Mouse (Mus musculus): ENCODE results near the gene Trim31.

Gene Trim31

DNA sequence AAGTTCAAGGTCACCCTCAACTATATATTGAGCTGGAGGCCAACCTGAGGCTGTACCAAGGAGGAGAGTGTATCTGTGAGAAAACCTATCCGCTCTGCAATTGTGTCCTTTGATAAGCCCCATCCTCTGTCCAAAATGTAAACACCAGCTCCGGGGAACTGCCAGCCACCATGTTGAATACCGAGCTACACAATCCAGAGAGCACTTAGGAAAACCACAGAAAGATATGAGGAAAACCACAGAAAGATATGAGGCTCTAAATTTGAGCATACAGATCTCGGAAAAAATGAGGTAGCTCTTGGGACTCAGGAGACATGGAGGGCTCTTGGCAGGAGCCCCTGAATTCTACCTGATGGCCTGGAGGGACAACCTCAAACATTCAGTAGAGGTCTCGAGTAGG lies 4.5 kb upstream of the Trim31 start:
- in situ Hi-C loops (cut with MboI, MseI), result loop anchor here (5.0 kb wide), 2 partner anchors 94 to 309 kb away; partner anchors contain the start of genes H2-M5 and Olfr94

DNA sequence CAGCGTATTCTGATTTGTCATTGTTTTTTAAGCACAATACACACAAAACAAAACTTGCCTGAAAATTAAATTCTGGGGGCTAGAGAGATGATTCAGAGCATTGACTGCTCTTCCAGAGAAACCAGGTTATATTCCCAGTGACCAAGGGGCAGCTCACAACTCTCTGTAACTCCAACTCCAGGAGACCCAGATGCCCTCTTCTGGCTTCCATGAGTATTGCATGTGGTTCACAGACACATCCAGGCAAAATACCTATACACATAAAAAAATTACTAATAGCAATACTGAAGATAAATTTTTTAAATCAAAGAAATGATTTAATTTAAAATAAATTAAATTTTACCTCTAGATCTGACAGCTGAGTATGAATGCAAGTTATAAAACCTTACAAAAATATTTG lies 1.3 kb upstream of the Trim31 start:
- in situ Hi-C loops (cut with MboI, MseI), result no loop called here

DNA sequence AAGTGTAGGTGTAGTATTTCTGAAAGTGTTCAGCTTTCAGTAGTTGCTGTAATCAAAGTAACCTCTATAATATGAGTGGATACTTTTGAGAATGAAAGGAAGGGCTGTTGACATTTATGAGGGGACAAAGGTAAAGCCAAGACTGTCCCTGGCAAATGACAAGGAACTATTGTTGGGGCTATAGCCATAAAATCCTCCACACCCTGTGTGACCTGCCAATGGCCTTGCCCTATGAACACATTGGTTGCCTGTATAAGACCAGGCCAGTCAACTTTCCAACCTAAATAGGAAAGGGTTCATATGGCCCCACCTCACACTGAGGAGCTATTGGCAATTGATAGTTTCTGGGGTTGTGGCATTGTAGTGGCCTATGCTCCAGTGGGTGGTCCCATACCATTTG lies 853 bp upstream of the Trim31 start:
- in situ Hi-C loops (cut with MboI, MseI), result no loop called here

DNA sequence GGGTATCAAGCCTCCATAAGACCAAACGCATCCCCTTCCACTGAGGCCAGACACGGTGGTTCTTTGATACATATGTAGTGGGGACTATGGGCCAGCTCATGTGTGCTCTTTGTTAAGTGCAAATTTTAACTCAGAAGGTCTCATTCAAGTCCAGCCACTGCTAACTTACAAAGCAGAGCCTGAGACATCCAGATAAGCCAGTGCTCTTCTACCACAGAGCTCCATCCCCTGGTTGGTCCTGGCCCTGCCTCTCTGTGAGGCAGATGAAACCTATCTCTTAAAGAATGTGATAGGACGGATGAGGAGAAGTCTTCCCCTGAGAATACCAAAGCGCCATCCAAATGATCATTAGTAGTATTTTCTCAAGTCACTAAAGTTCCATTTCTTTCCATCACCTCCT lies 1.5 kb downstream of the Trim31 start:
- in situ Hi-C loops (cut with MboI, MseI), result no loop called here

DNA sequence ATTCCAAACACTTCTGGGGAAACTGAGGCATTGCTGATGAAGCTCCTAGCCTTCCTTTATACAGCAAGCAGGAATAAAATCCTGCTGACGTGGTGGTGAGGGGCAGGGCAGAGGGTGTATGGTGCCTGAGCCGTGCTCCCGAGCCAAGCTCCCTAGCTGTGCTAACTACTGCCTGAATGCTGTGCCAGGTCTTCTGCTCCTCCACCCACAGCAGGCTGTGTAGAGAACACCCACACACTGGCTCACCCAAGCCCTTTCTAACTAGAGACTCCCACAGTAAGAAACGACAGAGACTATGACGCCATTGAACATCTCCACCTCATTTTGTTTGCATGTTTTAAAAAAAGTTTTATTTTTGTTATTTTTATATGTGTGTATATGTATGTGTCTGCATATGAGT lies 2.1 kb downstream of the Trim31 start:
- in situ Hi-C loops (cut with MboI, MseI), result no loop called here

DNA sequence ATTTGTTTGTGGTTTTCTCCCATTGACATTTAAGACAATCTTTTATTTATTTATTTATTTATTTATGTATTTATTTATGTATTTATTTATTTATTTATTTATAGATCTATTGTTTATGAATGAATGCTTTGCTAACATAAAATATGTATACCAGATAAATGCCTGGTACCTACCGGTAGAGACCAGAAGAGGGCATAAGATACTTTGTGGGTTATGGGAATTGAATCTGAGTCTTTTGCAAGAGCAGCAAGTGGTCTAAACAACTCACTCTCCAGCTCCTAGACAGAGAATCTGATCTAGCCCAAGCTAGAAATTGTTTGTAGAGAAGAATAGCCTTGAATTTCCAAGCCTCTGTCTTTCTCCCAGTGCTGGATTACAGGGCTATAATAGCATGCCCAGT lies 2.8 kb downstream of the Trim31 start:
- in situ Hi-C loops (cut with MboI, MseI), result no loop called here

DNA sequence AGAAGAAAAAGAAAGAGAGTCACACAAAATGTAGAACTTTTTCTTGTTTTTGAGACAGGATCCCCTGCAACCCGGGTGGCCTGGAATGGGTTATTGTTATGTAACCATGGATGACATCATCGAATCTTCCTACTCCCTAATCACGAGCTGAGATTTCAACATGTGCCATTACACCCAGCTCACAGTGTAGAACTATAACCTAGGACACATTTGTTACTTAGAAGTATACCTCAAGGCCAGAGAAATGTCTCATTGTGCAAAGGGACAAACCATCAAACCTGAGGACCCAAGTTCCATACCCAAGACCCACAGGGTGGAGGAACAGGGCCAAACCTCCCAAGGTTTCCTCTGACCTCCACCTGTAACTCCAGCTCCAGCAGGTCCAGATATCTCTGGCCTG lies 5.7 kb downstream of the Trim31 start:
- in situ Hi-C loops (cut with MboI, MseI), result no loop called here

DNA sequence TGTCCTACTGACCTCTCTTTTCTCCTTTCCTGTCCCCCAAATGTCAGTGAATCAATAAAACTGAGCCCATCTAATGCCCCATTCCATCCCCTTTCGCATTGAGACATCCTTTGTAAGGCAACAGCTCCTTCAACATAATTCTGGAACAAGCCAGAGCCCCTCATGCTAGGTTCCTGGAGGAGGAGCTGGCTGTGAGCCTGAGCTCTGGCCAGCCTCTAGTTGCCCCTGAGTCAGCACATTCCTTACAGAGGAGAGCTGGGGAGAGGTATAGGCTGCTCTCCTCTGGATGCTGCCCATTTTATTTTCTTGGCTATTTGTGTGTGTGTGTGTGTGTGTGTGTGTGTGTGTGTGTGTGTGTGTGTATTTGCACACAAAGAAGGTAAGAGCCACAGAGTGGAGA lies 10.3 kb downstream of the Trim31 start:
- in situ Hi-C loops (cut with MboI, MseI), result no loop called here

DNA sequence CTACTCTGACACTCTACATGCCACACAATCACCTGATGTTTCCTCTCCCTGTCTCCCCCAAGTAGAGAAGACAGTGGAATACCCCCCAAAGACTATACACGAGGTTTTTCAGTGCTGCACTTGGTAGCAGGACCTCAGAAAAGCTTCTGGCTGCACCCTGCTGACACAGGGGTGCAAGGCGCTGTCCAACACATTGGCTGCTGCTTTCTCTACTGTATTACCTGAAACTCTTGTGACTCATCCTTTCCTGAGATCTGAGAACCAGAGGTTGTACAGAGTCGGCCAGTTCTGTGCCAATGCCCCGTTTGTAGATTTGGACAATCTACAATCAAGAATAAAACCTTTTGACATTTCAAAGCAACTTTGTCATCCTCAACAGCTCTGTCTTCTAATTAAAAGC lies 11.9 kb downstream of the Trim31 start:
- in situ Hi-C loops (cut with MboI, MseI), result no loop called here

DNA sequence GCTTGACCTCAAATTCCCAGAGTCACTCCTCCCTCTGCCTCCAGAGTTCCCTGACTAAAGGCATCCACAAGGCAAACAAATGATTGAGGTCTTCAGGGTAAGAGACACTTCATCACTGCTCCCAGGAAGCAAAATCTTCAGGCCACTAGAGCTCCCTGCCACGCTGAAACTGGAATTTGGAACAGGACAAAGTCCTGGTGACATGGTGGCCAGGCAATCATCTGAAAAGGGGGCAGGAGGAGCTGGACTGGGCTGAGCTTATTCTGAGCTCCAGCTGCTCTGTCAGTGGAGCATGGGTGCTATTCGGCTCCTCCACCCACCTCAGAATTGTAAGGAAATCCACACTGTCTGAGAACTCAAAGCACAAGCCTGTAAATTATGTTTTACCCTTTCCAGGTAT lies 14.1 kb downstream of the Trim31 start:
- in situ Hi-C loops (cut with MboI, MseI), result no loop called here

DNA sequence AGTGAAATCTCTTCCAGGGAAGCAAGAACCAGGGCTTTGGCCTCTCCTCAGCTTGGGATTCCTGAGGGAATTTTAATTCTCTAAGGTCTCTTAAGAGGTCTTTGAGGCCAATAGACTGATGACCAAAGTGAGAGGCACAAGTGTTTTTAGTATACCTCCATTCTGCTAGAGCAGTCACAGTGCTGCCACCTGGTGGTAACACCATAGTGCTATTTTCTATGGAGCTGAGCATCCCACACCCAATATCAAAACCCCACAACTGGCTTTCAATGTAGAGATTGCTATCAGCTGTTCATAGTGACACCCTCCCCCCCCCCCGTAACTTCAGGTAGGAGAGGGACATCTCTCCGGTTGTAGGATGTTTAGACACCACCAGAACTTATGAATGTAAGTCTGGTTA lies 16.2 kb downstream of the Trim31 start:
- in situ Hi-C loops (cut with MboI, MseI), result no loop called here

DNA sequence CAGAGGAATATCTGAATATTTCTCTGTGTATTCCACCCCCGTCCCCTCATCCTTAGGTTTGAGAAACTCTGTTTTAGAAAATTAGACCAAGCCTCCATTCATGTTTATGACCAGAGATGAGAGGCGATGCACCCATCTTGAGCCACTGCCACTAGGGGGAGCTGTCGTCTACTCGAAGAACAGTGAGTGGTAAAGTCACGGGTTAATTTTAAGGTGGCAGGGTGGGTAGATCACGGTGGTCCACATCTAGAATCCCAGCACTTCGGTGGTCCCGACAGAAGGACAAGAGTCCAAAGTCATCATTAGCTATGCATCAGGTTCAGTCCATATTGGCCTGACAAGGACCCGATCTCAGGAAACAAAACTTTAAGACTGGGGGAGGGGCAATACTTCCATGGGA lies 17.2 kb downstream of the Trim31 start:
- in situ Hi-C loops (cut with MboI, MseI), result no loop called here

DNA sequence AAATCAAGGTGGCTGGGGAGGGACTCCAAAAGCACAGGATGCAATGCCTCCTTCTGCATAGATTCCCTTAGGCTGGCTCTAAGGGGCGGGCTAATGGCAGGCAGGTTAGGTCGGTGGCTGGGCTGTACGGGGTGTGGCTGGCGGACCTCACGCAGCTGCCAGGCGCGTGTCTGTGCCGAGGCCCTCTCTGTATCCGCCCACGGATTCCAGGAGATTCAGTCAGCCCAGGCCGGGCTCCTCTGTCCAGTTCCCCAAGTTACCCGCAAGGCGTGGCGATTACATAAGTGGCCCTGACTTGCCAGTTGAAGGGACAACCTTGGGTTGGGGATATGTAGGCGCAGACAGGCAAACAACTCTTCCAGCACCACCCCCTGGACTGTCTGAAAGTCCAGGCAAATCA lies 22.3 kb downstream of the Trim31 start:
- in situ Hi-C loops (cut with MboI, MseI), result no loop called here

DNA sequence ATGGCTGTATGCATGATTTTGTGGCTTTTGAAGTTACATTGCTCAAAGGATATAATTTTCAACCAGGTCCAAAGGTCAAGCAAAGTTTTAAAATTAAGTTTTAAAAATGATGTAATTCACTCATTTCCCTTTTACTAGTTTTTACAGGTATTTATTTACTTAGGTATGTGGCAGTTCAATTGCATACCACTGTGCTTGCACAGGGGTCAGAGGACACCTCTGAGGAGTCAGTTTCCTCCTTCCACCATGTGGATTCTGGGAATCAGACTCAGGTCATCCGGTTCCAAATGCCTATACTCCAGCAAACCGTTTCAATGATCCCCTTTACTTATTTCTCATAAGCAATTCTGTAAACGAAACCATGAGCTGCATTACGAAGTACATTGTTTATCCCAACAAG lies 24.8 kb downstream of the Trim31 start:
- in situ Hi-C loops (cut with MboI, MseI), result no loop called here

DNA sequence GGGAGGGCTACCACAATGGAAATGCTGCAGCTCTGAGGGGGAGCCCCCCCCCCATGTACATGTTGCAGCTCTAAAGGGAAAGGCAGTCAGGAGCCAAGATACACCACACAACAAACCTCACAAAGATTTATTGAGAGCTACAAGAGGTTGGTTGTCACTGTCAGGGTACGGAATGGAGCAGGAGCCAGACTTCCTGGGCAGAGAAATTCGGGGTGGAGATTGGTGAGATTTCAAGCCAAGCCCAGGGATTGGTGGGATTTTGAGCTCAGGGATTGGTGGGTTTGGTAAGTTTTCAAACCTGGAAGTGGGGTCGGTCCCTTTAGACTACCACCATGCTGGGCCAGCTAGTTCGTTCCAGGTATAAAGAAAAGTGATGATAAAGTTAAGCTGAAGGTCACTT lies 25.6 kb downstream of the Trim31 start:
- in situ Hi-C loops (cut with MboI, MseI), result no loop called here

DNA sequence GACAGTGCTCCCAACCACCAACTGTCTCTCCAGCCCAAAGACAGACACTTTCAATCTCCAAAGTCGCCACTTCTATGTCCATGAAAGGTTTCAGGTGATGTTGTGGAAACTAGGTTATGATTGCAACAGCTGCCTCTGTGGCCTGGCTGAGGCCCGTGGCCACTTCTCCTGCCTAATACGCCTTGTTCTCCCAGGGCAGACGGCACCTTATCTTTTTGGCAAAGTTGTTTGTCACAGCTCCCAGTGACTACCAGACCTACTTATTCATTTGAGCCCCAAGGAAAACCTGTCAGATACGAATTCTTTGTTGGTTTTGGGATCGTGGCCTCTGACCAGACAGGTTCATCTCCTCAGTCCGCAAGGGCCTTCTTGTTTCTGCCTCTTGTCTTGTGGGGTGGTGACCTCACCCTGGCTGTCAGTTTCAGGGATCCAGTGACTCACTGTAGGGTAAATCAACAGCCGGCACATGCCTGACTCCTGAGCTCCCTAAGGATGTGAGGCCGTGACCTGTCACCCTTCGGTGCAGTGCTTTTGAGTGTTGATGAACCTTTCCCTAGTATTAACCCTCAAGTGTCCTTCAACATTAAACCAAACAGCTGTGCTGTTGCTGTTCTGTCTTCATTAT lies 29.7 kb downstream of the Trim31 start:
- in situ Hi-C loops (cut with MboI, MseI), result no loop called here

DNA sequence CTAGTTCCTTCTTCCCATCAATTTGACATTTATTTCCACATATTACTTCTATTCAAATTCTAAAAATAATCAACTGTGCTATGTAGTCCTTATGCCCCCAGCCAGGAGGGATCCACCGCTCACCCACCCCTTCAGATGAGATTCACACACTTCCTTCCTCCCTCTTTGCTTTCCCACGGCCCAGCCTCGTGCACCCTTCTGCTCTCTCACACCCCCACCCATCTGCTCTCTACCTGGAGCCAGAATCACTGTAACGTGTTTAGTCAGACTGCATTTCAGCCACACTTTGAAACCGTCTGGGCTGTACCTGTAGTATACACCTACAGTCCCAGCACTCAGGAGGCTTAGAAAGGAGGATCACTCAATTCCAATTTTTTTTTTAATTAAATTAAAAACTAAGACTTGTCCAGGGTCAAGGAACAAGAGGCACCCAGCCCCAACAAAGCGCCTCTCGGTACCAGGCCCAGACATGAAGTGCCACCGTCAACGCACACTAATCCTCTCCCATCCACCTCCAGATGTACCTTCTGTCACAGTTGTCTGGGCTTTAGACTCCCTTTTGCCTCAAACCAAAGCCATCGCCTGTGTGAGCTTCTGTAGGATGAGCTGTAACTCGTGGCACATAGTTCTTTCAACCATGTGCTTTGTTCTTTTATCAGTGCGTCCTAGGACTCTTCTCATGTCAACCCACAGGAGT lies 31.5 kb downstream of the Trim31 start:
- in situ Hi-C loops (cut with MboI, MseI), result no loop called here

DNA sequence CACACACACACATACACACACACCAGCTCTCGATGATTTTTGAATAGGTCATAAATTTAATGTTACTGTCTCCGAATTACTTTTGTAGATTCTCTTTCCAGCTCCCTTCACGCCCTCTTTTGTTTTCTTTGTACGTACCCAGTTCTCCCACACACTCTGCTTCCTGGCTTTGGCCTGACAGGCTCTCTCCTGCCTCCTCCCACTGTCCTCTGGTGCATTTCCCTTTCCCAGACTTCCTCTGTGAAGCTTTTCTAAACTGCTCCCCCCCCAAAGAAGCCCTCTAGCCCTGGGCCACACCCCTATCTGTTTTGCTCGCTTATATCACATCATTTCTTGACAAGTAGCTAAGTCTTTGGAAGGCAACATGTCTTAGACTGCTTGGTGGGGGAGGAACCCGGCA lies 32.3 kb downstream of the Trim31 start:
- in situ Hi-C loops (cut with MboI, MseI), result no loop called here

DNA sequence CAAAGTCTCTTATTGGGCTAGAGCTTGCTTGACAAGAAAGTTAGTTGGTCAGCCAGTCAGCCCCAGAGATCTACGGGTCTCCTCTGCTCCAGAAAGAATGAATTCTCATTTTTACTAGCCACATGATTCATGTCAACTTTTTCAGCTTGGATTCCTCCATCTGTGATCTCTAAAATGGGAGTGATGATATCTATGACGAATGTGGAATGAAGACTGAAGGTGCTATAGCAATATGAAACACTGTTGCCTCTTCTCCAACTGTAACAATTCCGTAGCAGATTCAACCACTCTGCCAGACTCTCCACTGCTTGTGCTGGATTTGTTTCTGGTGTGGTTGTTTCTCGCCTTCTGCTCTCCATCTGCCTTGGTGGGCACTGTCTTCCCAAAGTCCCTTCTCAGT lies 33.2 kb downstream of the Trim31 start:
- in situ Hi-C loops (cut with MboI, MseI), result no loop called here

DNA sequence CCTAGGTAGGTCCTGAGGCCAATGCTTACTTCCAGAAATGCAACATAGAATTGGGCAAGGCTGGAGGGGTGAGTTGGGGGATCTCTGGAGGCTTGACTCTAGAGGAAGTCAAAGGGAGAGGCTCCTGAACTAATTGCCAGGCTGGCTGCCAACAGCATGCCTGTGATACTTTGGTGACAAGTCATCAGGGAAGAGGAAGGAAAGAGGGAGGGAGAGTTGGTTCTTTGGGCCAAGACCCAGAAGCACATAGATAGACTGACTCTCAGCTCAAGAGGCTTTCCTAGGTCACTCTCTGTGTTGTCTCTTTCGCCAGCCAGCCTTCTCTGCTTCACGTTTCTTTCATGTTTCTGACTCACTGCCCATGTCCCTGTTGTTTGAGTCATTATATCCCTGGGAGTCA lies 33.9 kb downstream of the Trim31 start:
- in situ Hi-C loops (cut with MboI, MseI), result no loop called here

DNA sequence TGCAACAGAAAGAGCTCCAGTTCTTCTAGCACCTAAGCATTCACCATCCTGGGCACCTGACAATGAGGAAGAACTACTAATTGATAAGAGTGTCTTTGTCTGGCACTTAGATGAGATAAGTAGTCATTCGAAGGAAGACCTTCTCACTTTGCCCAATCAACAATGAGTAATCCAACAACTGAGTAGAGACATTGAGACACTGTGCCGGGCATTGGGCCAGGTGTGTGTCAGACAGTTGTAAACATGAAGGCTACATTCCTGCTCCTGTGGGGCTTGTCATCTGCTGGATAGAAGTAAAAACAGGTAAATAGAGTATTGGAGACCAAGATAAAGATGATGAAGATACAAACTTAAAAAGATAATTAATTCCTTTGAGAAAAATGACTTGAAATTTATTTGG lies 40.1 kb downstream of the Trim31 start:
- in situ Hi-C loops (cut with MboI, MseI), result no loop called here

DNA sequence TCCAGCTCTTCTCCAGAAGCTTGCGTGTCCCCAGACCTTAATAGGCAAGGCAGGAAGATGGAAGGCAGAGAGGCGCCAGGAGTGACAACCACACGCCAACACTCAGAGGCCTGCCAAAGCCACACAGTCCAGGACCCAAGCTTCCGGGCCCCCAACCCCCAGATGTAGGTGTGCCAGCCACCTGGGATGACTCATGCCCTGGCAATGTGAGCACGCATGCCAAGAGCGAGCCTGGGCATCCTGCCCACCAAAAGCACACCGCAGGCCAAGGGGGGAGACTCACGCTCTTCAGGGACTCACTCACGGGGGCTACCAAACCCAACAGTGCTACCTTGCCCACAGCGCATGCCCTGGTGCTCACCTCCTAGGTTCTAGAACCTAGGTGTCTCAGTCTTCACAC lies 44.5 kb downstream of the Trim31 start:
- in situ Hi-C loops (cut with MboI, MseI), result loop anchor here (5.0 to 10.0 kb wide), 2 partner anchors 105 to 332 kb away; partner anchors contain the start of genes Gabbr1 and H2-M3

DNA sequence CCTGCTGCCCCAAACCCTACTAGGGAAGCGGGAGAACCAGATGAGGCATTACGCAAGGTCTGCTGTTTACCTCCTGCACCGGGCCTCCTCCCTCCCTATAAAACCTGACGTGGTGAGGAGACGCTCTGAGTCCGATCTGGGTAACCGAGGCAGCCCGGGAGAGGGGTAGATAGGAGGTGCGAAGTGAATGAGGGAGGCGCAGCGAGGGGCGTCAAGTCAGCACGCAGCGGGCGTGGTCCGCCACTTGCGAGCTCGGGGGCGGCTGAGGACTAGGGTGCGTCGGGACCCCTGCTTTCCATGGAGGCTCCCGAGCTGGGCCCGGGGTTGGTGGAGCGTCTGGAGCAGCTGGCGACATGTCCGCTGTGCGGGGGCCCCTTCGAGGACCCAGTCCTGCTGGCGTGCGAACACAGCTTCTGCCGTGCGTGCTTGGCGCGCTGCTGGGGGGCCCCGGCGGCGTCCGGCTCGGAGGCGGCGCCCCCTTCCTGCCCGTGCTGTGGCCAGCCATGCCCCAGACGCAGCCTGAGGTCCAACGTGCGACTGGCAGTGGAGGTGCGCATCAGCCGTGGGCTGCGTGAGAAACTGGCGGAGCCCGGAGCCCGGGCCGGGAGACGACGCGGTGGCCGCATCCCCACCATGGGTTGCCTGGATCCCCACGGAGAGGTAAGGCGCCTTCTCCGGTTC lies 45.0 kb downstream of the Trim31 start, which contains the start of gene Rnf39:
Gene Rnf39 (plus strand): TSS at position 128 of the 681 bp plus-strand sequence.
- in situ Hi-C loops (cut with MboI, MseI), result loop anchor here (5.0 to 10.0 kb wide), 2 partner anchors 104 to 332 kb away; partner anchors contain the start of genes Gabbr1 and H2-M3

Measured in T-helper 1 cell (primary cell).